Mouse (Mus musculus): ENCODE measurements around the gene Mfap5.

DNA sequence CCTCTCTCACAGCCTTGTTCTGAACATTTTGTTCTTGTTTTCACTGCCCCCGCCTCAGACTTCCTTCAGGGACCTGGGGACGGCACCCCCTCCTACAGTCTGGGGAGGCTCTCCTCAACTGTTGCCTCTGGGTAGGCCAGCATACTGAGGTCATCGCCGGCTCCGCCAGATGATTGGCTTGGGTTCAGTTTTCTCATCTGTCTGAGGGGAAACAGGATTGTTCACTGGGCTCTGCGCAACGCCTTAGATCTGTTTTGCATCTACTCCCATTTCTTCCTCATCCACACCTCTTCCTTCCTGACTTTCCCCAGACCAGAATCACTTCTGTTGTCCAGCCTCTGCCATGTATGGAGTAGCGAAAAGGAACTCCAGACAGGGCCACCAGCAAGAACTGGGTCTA lies 2.8 kb downstream of the Mfap5 start:
- no peak for TF ChIP-seq CTCF (IDR thresholded peaks at IDR 0.05)
- TF ChIP-seq EP300 (IDR thresholded peaks at IDR 0.05), result peak; percentile 41; the same call in 1 of the 2 replicates
